Mouse (Mus musculus) spleen, postnatal 10 days (tissue): Measurements from ENCODE around the gene Tanc1.

Source experiments
- DNase-seq, 2 experiments: peaks; one replicate each; pipeline ENCODE4 v3.0.0; 2021 to 2022; ENCODE audit warnings: low spot score in 2 of 2

Gene Tanc1

GRCm38 (mm10) chr2:59679424-59680020, 67.7 kb downstream of the Tanc1 start:
- no peak for DNase-seq

- DNase-seq = no peak
Measured at GRCm38 (mm10) chr2:59680736-59681135, 68.9 kb downstream of the Tanc1 start.

- DNase-seq = no peak
Measured at GRCm38 (mm10) chr2:59681181-59681580, 69.3 kb downstream of the Tanc1 start.

GRCm38 (mm10) chr2:59684864-59685605, 73.2 kb downstream of the Tanc1 start:
- DNase-seq = no peak

GRCm38 (mm10) chr2:59685606-59685950, 73.7 kb downstream of the Tanc1 start:
- DNase-seq = no peak

GRCm38 (mm10) chr2:59688261-59689104, 76.6 kb downstream of the Tanc1 start:
- DNase-seq = no peak

GRCm38 (mm10) chr2:59691112-59691511, 79.3 kb downstream of the Tanc1 start:
- no peak for DNase-seq

GRCm38 (mm10) chr2:59693473-59693872, 81.6 kb downstream of the Tanc1 start:
- no peak for DNase-seq

- no peak for DNase-seq
Measured at GRCm38 (mm10) chr2:59697123-59697522, 85.3 kb downstream of the Tanc1 start.

- no peak for DNase-seq
Measured at GRCm38 (mm10) chr2:59697722-59698634, 86.1 kb downstream of the Tanc1 start.

- DNase-seq = no peak
Measured at GRCm38 (mm10) chr2:59698635-59699300, 86.9 kb downstream of the Tanc1 start.

GRCm38 (mm10) chr2:59699893-59700292, 88.1 kb downstream of the Tanc1 start:
- no peak for DNase-seq

- DNase-seq = no peak
Measured at GRCm38 (mm10) chr2:59705221-59705620, 93.4 kb downstream of the Tanc1 start.

- no peak for DNase-seq
Measured at GRCm38 (mm10) chr2:59706806-59707205, 95.0 kb downstream of the Tanc1 start.

- no peak for DNase-seq
Measured at GRCm38 (mm10) chr2:59707922-59708706, 96.3 kb downstream of the Tanc1 start.

GRCm38 (mm10) chr2:59710771-59711170, 98.9 kb downstream of the Tanc1 start:
- no peak for DNase-seq

- no peak for DNase-seq
Measured at GRCm38 (mm10) chr2:59711992-59712391, 100.2 kb downstream of the Tanc1 start.

GRCm38 (mm10) chr2:59712484-59712883, 100.6 kb downstream of the Tanc1 start:
- no peak for DNase-seq

- no peak for DNase-seq
Measured at GRCm38 (mm10) chr2:59713626-59714556, 102.0 kb downstream of the Tanc1 start.
